Mouse (Mus musculus): ENCODE measurements around the gene Exosc2. TPM values are rescaled to one million over a fixed set of nuclear protein-coding genes. Genes with fewer than 3 reads are reported as not detected.

The Exosc2 gene
- polyA plus RNA-seq, 1 experiment from 2014 or later, result 30.4 TPM

Other genes with a start within 250 kb of the Exosc2 start
- 6.8 and 7.3 TPM in 2 replicates for gene Ass1, start 200.5 kb upstream of the Exosc2 start, polyA plus RNA-seq (2014; fragmentation: Nextera tagmentation; extraction: Ambion mirVana)
- gene Fubp3, start 98.1 kb upstream of the Exosc2 start, polyA plus RNA-seq (2014; fragmentation: Nextera tagmentation; extraction: Ambion mirVana), result 47.8 and 56.6 TPM in 2 replicates
- 1.1 and 16.6 TPM in 2 replicates for gene Prdm12, start 30.7 kb upstream of the Exosc2 start, polyA plus RNA-seq (2014; fragmentation: Nextera tagmentation; extraction: Ambion mirVana)
- 14.5 and 20.4 TPM in 2 replicates for gene Abl1, start 17.7 kb downstream of the Exosc2 start, polyA plus RNA-seq (2014; fragmentation: Nextera tagmentation; extraction: Ambion mirVana)
- 0.09 TPM in 1 of 2 replicates, not detected in the other for gene Qrfp, start 139.9 kb downstream of the Exosc2 start, polyA plus RNA-seq (2014; fragmentation: Nextera tagmentation; extraction: Ambion mirVana)
- 3.8 and 4.3 TPM in 2 replicates for gene Fibcd1, start 175.3 kb downstream of the Exosc2 start, polyA plus RNA-seq (2014; fragmentation: Nextera tagmentation; extraction: Ambion mirVana)
- 0.60 and 4.9 TPM in 2 replicates for gene Lamc3, start 216.6 kb downstream of the Exosc2 start, polyA plus RNA-seq (2014; fragmentation: Nextera tagmentation; extraction: Ambion mirVana)